Mouse (Mus musculus): ENCODE results near the gene Gnb2.
A peak's percentile ranks its signal among the peaks of the same experiment; 100 is the strongest.

Gene Gnb2

DNA sequence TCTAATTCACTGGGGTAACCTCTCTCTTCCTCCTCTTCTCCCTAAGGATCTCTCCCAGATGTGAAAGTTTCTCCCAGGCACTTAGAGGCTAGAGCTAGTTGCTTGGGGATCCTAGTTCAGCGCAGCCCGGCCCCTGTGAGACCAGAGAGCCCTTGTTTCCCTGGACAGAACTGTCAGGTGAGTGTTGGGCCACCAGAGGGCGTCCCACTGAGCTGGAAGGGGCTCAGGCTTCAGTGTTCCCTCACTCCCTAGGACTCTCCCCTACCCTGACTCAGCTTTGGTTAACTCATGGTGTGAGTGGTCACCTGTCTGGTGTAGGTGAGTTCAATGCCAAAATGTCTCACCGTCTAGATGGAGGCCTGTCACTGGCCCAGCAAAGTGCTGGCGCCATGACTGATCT, 14.9 kb downstream of the Gnb2 start, which contains the start of gene Gigyf1:
Gene Gigyf1 (plus strand): TSS at position 113 of the 400 bp plus-strand sequence.
- DNase-seq: peak; percentile 48

DNA sequence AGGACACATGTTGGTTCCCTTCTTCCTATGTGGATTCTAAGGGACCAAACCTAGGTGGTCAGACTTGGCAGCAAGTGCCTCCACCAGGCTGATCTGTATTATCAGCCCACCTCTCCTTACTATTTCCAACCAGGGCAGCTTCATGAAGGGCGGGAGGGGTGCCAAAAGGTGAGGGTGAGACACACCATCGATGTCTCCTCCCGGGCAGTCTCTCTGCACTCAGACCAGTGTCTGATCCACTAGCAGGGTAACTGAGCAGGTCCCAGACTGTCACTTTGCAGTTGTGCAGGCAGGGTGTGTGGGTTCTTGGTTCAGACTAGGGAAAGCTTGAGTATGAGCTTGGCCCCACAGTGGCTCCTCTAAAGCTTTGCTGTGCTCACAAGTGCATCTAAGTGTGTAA, 18.5 kb downstream of the Gnb2 start:
- no peak for DNase-seq

DNA sequence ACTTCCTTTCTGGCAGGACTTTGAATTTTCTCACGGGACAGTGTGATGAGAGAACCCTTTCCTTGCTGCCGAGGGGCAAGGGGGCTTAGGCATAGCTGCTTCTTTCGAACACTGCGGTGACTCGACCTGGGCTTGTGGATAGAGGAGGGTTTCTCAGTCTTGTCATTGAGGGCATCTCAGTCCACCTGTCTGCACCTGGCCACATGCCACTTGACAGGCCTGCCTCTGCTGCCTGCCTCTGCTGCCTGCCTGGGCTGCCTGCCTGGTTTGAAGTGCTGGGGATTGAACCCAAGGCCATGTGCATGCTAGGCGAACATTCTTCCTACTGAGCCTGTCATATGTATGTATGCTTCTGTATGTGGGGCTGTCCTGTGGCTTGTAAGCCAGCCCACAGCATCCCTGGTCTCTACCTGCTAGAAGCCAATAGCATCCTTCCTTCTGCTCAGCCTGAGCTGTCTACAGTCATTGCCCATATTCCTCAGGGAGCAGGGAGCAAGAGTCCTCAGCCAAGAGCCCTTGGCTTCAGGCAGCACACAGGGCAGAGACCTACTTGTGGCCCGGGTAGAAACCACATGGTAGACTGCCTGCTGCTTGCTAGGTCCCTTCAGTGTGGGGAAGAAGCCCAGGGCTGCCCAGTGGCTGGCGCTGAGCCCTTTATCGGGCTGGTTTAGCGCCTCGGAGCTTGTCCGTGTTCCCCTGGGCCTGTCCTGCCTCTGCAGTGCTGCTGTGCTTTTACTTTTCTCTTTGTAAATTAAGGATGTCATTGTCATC, 19.2 kb downstream of the Gnb2 start:
- no peak for DNase-seq

DNA sequence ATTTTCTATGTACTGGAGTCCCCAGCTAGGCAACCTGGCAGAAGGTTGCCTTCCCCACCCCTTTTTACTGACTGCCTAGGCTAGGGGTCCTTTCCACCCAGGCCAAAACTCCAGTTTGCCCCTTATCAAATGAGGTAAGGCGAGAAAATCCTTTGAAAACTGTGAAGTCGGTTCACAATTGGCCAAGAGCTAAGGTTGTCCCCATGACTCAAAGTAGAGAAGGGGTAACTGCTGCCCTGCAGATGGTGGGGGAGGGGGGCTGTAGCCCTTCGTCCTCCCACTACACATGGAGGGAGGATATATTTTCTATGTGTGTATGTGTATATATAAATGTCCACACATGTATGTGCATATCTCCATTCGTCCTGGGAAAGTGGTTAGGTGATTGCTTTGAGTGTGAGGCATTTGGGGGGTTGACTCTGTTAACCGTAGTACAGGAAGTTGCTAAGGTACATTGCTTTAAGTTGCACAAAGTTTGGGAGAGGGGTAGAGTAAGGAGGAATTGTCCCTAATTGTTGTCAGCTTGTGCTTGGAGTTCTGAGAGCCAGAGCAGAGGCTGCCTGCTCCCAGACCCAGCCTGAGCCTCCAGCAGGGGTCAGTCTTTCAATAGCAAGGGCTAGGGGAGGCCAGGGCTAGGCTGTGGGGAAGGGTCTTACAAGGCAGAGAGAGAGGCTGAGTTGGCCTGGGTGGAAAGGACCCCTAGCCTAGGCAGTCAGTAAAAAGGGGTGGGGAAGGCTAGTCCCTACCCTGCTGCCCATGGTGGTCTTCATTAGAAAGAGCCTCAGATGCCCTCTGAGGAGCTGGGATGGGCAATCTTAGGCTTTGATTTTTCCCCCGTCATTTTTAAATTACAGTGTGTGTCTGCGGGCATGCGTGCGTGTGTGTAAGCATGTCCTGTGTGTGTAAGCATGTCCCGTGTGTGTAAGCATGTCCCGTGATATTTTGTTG, 20.2 kb downstream of the Gnb2 start:
- peak; percentile 81 for DNase-seq

DNA sequence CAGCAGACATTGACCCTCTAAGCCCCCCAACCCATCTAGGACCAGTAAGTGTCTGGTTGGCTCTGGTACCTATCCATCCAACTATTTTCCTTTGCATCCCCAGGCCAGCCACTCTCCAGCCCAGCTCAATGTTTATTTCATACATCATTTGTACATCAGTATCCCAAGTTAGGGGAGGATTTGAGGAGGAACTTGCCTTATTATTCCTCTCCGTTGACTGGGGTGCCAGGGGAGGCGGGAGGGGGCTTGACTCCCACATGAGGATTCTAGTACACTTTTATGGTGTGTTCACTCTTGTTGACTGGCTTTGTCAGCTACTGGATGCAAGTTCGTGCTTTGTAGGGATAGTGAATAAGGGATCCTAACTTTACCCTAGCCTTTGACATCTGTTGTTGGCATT, 21.6 kb downstream of the Gnb2 start:
- no peak for DNase-seq

DNA sequence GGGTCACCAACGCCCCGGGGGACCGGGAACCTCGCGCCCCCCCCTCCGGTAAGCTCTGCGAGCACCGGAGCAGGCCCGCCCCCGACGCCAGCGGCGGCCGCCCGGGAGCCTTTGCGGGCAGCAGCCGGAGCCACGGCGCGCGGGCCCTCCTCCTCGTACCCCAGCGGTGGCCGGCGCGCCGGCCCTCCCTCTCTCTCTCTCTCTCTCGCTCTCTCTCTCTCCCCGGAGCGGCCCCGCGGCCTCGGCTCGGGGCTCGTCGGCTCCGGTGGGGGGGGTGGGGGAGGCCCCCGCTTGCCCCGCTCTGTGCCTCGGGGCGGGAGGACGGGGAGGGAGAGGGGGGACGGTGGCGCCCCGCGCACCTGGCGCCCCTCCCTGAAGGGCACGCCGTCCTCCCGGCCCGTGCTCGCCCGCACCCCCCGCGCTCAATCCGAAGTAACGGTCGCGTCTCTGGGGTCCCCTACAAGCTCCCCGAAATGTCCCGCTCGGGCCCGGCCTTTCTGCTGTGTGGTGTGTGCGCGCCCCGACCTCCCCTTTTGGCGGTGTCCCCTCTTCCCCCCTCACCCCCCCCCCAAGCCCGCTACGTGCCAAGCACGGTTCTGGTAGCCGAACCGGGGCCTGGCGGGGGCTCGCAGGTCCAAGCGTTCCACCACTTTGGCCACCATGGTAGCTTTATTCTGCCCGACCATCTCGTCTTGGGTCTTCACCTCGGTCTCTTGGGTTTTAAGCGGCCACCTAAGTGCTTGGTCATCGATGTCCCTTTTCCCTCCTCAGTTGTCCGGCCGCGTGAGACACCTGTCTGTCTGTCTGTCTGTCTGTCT, 22.5 kb downstream of the Gnb2 start:
- peak; percentile 56 for DNase-seq

DNA sequence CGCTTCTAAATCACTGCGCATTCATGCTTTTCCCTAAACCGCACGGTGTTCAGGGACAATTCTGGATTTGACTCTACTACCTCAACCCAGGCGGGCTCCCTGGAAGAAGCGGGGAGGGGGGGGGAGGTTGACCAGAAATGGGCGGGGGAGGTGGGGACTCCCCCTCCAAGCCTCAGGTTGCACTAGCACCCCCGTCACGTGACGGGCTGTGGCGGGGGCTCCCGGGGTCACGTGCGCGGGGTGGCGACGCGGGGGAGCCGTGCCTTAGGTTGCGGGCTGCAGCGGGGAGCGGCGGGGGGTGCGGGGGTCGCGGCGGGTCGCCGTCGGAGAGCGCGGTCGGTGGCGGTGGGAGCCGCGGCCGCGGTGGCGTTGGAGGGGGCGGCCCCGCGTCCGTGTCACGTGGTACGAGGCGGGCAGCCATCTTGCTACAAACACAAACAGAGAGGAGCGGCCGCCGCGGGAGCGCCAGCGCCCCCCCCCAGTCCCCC, 23.3 kb downstream of the Gnb2 start:
- peak; percentile 88 for DNase-seq

DNA sequence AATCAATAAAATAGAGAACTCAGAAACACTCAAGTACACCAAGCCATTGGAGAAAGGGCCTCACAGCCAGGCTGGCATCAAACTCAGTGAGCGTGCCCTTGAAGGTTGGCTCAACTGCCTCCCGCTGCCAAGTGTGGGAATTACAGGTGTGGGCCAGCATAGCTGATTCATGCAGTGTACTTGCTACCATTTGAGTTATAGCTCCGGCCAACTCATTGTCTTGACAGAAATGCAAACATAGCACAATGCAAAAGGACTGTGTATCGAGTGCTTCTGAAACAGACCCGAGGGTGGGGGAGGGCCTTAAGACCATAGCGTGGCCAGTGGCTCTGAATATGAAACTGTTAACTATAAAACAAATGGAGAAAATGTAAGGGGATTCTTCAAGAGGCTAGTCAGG, 29.3 kb downstream of the Gnb2 start:
- DNase-seq: peak; percentile 29

DNA sequence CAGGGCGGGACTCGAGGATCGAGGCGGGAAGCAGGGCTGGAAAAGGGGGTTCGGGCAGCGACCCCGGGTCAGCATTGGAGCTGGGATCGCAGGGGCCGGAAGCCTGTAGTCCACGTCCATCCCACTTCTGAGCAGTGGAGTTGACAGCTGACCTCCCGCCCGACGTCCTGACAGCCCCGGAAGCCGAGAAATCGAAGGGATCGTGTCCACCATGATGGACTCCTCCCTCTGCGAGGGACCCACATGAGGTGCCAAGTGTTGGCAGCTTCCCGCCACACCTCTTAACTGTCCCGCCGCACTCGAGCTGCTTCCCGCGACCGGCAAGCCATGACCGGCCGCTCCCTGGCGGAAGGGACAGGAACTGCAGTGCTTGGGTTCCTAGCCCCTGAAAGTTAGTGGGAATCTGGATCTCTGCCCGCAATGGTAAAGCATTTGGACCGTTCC, 30.6 kb downstream of the Gnb2 start:
- DNase-seq: peak; percentile 93

DNA sequence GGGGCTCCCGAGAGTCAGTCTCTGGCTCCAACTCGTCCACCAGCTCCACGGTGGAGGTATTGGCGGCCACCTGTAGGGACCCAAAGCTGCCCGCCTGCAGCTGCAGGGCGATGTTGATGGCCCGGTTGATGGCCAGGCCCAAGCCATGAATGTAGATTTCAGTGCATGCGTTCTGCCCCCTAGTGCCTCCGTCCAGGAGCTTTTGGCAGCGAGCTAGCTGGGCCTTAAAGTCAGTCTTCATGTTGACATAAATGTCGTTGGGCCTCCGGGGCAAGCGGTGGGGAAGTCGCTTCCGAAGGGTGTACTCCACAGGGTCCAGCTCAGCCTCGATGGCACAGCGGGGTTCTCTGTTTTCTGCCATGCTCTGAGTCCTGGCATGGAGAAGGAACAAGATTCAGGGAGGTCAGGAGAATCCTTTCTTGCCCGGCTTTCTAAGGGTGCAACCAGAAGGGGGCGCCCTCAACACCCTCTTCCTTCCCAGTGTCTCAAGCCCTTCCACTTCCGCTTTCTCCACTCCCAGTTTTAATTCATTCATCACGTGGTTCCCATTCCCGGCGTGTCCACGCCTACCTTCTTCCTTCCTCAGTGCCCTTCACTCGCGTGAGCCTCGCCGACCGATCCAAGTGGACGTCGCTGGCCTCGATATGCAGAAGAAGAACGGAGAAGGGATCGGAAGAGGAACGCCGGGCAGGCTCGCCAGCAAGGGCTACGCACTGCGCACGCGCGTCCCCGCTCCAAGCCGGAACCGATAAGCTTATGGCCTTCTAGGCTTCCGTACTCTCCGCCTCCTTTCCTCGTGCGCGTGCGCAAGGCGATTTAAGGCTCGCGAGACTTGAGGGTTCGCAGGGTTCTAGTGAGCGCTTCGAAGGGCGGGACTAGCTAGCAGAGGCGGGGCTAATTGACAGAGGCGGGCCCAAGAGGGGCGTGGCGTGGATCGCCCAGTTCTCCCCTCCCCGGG, 31.3 kb downstream of the Gnb2 start, which contains the start of gene Pop7:
Gene Pop7 (minus strand): TSS at position 810 of the 958 bp plus-strand sequence.
- peak; percentile 100 for DNase-seq

DNA sequence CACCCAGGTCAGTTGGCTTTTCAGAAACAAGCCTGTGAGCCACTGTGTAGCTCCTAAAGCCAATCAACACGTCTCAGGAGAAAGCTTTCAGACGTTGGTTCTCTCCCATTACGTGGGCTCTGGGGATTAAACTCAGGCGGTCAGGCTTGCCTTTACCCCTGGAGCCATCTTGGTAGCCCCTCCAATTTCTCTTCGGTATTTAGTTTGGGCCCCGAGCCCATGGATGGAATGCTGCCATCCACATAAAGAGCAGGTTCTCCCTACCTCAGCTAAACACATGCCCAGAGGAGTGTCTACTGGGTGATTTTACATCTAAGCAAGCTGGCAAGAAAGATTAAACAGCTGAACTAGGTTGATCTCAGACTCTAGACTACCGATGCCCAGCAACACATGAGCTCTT, 33.1 kb downstream of the Gnb2 start:
- DNase-seq: no peak

DNA sequence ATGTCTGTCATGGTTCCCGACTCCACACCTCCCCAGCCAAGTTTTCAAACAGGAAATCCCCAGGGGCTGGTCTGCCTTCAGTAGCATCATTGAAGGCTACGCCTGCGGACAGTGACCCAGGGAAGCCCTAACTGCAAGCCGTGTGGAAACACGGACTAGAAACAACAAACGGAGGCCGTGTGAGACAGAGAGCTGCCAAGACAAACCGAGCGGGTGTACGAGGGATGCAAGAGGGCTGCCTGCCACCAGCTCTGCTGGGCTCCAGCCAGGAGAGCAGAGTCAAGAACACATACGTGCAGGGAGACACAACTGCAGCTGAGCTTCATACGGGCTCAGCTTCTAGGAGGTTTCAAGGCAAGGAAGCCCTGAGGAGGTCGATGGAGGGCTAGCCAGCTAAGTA, 39.5 kb downstream of the Gnb2 start:
- DNase-seq: no peak

DNA sequence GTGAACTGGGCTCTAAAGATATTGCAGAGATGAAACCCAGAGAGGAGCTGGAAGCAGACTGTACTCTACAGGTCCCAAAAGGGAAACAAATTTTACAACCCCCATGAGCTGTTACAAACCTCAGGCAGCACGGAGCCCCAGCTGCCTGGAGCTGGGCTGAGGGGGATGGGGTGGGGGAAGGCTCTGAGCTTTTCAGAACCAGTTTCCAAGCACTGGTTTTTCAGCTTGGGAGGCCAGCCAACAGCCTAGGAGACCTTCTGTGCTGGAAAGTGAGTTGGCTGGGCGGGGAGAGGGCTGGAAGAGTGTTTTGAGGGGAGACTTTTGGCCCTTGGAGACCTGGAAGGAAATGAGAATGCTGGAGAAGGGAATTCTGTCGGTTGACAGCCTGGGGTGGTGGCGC, 41.8 kb downstream of the Gnb2 start:
- DNase-seq: no peak

DNA sequence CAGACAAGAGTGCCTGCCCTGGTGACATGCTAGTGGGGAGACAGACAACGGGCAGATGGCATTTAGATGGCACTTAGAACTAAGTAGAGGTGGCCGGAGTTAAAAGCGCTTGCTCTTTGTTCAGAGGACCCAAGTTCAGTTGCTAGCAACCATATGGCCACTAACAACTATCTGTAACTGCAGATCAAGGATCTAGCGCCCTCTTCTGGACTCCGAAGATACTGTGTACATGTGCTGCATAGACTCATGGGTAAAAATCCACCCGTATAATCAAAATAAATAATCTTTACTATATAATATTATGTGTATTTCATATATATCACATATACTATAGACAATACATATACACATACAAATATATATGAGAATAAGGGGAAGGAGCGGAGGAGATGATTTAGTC, 45.7 kb downstream of the Gnb2 start:
- peak; percentile 35 for DNase-seq

DNA sequence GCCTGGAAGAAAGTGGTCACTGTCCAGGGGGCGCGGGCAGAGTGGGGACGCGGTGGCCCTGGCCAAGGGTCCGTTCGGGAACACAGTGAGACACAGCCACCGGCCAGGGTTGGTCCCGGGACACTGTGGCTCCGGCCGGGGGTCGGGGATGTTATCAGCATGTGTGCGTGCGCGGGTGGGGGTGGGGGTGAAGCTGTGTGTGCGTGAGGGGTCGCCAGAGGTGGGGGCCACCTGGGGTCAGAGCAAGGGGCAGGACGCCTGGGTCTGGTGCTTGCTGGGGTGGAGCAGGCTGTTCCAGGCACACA, 47.5 kb downstream of the Gnb2 start:
- no peak for DNase-seq

DNA sequence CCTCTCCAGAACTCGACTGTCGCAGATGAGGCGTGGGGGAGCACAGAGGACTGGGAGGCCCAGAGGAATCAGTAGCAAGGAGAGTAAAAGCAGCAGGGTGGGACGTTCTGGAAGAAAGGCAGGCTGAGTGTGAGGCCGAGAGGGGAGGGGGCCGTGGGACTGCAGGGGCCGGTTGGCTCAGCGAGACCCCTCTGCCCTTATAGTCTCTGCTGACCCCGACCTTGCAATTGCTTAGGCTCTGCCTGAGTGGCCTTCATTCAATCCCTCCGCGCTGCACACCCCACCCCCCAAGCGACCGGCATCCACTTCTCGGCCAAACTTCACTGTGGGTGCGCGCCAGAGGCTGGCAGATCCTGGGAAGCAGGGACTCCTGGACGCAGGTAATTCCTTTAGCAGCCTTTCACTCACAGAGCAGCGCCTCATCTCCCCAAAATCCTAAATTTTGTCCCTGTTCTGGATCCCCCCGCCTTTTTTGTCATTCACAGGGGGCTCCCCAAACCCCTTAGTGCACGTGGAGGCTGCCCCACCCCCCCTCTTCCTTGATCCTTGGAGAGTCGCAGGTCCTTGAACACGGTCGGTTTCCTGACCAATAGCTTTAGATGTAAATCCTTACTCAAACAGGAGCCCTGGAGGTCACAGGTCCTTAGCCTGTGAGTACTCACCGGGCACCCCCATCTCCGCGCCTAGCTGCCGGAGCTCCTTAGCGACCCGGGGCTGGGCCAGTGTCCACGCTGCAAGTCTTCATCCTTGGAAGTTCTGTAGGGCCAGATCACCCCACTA, 48.0 kb downstream of the Gnb2 start:
- DNase-seq: peak; percentile 55

DNA sequence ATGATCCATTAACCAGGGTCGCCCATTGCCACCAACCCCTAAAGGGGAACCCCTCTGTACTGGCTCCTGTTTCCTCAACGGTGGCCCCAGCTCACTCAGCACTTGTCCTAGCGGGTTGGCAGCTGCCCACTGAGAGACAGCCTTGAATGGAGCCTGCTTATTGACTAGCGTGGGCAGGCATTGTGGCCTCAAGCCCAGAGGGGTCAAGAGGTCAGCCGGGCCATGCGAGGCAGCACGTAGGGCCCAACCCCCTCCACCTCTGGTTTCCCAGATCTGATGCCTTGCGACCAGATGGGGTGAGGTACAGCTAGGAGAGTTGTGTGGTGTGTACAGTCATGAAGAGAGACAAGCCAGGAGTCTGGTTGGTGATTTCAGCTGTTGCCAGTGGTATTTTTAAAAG, 51.4 kb downstream of the Gnb2 start:
- peak; percentile 56 for DNase-seq

DNA sequence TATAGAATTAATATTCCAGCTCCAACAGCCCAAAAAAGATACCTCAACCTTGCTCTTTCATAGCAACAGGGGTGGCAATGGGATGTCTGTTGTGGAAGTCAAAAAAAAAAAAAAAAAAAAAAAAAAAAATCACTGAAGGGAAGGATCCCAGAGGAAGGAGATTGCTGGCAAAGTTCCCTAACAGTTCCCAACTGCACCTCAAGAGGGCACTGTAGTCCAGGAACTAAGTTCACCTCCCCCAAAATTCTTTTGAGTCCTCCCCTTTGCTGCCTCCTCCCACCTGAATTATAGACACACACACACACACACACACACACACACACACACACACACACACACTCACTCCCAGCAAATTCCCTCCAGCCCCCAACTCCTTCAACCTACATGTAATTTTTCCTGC, 52.2 kb downstream of the Gnb2 start:
- peak; percentile 85 for DNase-seq

All from embryo, embryonic 11 days (tissue).